Mouse (Mus musculus) testis, adult 2 months (tissue): Measurements from ENCODE around the gene Traf7.

Experiments used
- CTCF ChIP-seq: fragments of 200-500 bp; IDR thresholded peaks from 2 replicates; pipeline ENCODE4 v1.5.1; 2012; ENCODE audit warnings: low read depth, mild to moderate bottlenecking, inconsistent platforms, low read length, moderate library complexity; ENCODE audit not compliant: control insufficient read depth, insufficient read depth, insufficient replicate concordance
- POLR2A ChIP-seq: fragments of 200-500 bp; IDR thresholded peaks from 2 replicates; pipeline ENCODE4 v1.6.1; 2012; ENCODE audit warnings: low read depth, mild to moderate bottlenecking, inconsistent platforms, low read length, moderate library complexity; ENCODE audit not compliant: control insufficient read depth

GRCm38 (mm10) chr17:24479431-24479830 lies 48.3 kb downstream of the Traf7 start:
- TF ChIP-seq CTCF (no peak), POLR2A (no peak)
